Mouse (Mus musculus): ENCODE results near the gene Lrch4. TPM values are rescaled to one million over a fixed set of nuclear protein-coding genes. Genes with fewer than 3 reads are reported as not detected.

Lrch4 gene
- total and polyA plus RNA-seq, 3 experiments, result 20.6 to 192 (median 98.9) TPM

- H3K9me3 ChIP-seq (replicated peaks), result no peaks in the 10 kb centered on the region
- H3K4me1 ChIP-seq (ENCODE audit: insufficient read depth, low read depth, low read length), result peaks cover 67% of the 10 kb centered on the region
- DNase-seq (ENCODE audit: low spot score) (no peak), ATAC-seq (ENCODE audit: extremely low read depth, insufficient number of reproducible peaks, low FRiP score, poor library complexity, severe bottlenecking) (no peak)
- no peaks in the 10 kb centered on the region for H3K27me3 ChIP-seq (ENCODE audit: insufficient read depth, low read length)
- H3K4me3 ChIP-seq (ENCODE audit: low read depth, low read length), result peak overlapping the region; percentile 37; the same call in 1 of the 2 replicates
- TF ChIP-seq TAL1 (conservative IDR thresholded peaks at IDR 0.05; ENCODE audit: low read depth, low read length), result no peak
- peaks cover 18% of the 10 kb centered on the region for H3K36me3 ChIP-seq (replicated peaks)
Observed at GRCm38 (mm10) chr5:137685653-137686052, 56.7 kb downstream of the Lrch4 start.

GRCm38 (mm10) chr5:137686127-137686790 is 57.3 kb downstream of the Lrch4 start:
- peaks cover 64% of the 10 kb centered on the region for H3K4me1 ChIP-seq (ENCODE audit: insufficient read depth, low read depth, low read length)
- peak; percentile 64 for ATAC-seq (ENCODE audit: extremely low read depth, insufficient number of reproducible peaks, low FRiP score, poor library complexity, severe bottlenecking)
- no peaks in the 10 kb centered on the region for H3K9me3 ChIP-seq (replicated peaks)
- DNase-seq (ENCODE audit: low spot score), result peak; percentile 72
- H3K4me3 ChIP-seq (ENCODE audit: low read depth, low read length), result peak overlapping the region; percentile 14; the same call in 1 of the 2 replicates
- TF ChIP-seq CTCF (IDR thresholded peaks at IDR 0.05; ENCODE audit: low read depth, low read length) (no peak), POLR2AphosphoS5 (IDR thresholded peaks at IDR 0.05; ENCODE audit: insufficient replicate concordance, low read depth, low read length) (no peak), GATA2 (IDR thresholded peaks at IDR 0.05; ENCODE audit: borderline replicate concordance, low read depth, low read length) (no peak), TAL1 (conservative IDR thresholded peaks at IDR 0.05; ENCODE audit: low read depth, low read length) (peak; percentile 75), GATA1 (IDR thresholded peaks at IDR 0.05; ENCODE audit: borderline replicate concordance, low read length) (no peak)
- no peaks in the 10 kb centered on the region for H3K27me3 ChIP-seq (ENCODE audit: insufficient read depth, low read length)
- peaks cover 12% of the 10 kb centered on the region for H3K36me3 ChIP-seq (replicated peaks)

- DNase-seq (ENCODE audit: low spot score) (no peak), ATAC-seq (ENCODE audit: extremely low read depth, insufficient number of reproducible peaks, low FRiP score, poor library complexity, severe bottlenecking) (no peak)
- H3K4me3 ChIP-seq (ENCODE audit: low read depth, low read length), result no peak overlapping the region
- TF ChIP-seq POLR2AphosphoS5 (IDR thresholded peaks at IDR 0.05; ENCODE audit: insufficient replicate concordance, low read depth, low read length) (no peak), CTCF (IDR thresholded peaks at IDR 0.05; ENCODE audit: low read depth, low read length) (no peak), TAL1 (conservative IDR thresholded peaks at IDR 0.05; ENCODE audit: low read depth, low read length) (no peak), GATA1 (IDR thresholded peaks at IDR 0.05; ENCODE audit: borderline replicate concordance, low read length) (no peak), GATA2 (IDR thresholded peaks at IDR 0.05; ENCODE audit: borderline replicate concordance, low read depth, low read length) (no peak)
- H3K4me1 ChIP-seq (ENCODE audit: insufficient read depth, low read depth, low read length), result peaks cover 45% of the 10 kb centered on the region
- no peaks in the 10 kb centered on the region for H3K36me3 ChIP-seq (replicated peaks)
- H3K27me3 ChIP-seq (ENCODE audit: insufficient read depth, low read length), result no peaks in the 10 kb centered on the region
- H3K9me3 ChIP-seq (replicated peaks), result no peaks in the 10 kb centered on the region
Observed at GRCm38 (mm10) chr5:137689974-137690373, 61.1 kb downstream of the Lrch4 start.

DNA sequence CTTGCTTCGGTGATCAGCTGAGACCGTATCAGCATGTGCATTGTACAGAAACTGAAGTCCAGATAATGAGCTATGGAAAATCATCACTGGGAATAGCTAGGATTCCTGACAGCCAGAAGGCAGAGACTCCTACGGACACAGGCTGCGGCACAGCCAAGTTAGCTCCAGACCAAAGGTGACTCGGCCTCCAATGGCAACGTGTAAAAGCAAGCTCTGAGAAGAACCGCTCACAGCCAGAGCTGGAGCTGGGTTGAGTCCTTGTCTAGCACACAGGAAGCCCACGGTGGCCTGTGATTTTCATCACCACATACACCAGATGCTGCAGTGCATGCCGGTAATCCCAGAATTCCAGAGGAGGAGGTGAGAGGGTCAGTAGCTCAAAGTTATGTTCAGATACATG is 61.6 kb downstream of the Lrch4 start:
- no peak for DNase-seq (ENCODE audit: low spot score)
- Histone ChIP-seq H3K9me3 (replicated peaks) (no peaks in the 10 kb centered on the region), H3K36me3 (replicated peaks) (no peaks in the 10 kb centered on the region), H3K4me3 (ENCODE audit: low read depth, low read length) (no peak overlapping the region), H3K4me1 (ENCODE audit: insufficient read depth, low read depth, low read length) (peaks cover 39% of the 10 kb centered on the region), H3K27me3 (ENCODE audit: insufficient read depth, low read length) (no peaks in the 10 kb centered on the region)
- TF ChIP-seq GATA1 (IDR thresholded peaks at IDR 0.05; ENCODE audit: borderline replicate concordance, low read length) (no peak), GATA2 (IDR thresholded peaks at IDR 0.05; ENCODE audit: borderline replicate concordance, low read depth, low read length) (no peak), POLR2AphosphoS5 (IDR thresholded peaks at IDR 0.05; ENCODE audit: insufficient replicate concordance, low read depth, low read length) (no peak), TAL1 (conservative IDR thresholded peaks at IDR 0.05; ENCODE audit: low read depth, low read length) (no peak)
- no peak for ATAC-seq (ENCODE audit: extremely low read depth, insufficient number of reproducible peaks, low FRiP score, poor library complexity, severe bottlenecking)

Other genes starting within 250 kb of the Lrch4 start
Only the 20 nearest of the 22 such genes appear.
- not detected in 2 replicates for gene Zan, start 152.1 kb upstream of the Lrch4 start, total RNA-seq (2014; fragmentation: Nextera tagmentation)
- 0.12 and 0.22 TPM in 2 replicates for gene Zan, start 152.1 kb upstream of the Lrch4 start, total RNA-seq (2017)
- gene Zan, start 152.1 kb upstream of the Lrch4 start, polyA plus RNA-seq (2012), result 0.02 TPM in 1 of 2 replicates, not detected in the other
- 9.0 and 14.1 TPM in 2 replicates for gene Pop7, start 126.6 kb upstream of the Lrch4 start, total RNA-seq (2014; fragmentation: Nextera tagmentation)
- gene Pop7, start 126.6 kb upstream of the Lrch4 start, total RNA-seq (2017), result 29.3 and 33.2 TPM in 2 replicates
- gene Pop7, start 126.6 kb upstream of the Lrch4 start, polyA plus RNA-seq (2012), result 39.8 and 55.7 TPM in 2 replicates
- 23.2 and 30.3 TPM in 2 replicates for gene Gigyf1, start 110.6 kb upstream of the Lrch4 start, total RNA-seq (2014; fragmentation: Nextera tagmentation)
- 6.8 and 7.0 TPM in 2 replicates for gene Gigyf1, start 110.6 kb upstream of the Lrch4 start, total RNA-seq (2017)
- gene Gigyf1, start 110.6 kb upstream of the Lrch4 start, polyA plus RNA-seq (2012), result 49.0 and 50.4 TPM in 2 replicates
- not detected in 2 replicates for gene Epo, start 95.9 kb upstream of the Lrch4 start, total RNA-seq (2014; fragmentation: Nextera tagmentation)
- gene Epo, start 95.9 kb upstream of the Lrch4 start, total RNA-seq (2017), result not detected in 2 replicates
- gene Epo, start 95.9 kb upstream of the Lrch4 start, polyA plus RNA-seq (2012), result not detected in 2 replicates
- 229 and 302 TPM in 2 replicates for gene Gnb2, start 95.6 kb upstream of the Lrch4 start, total RNA-seq (2014; fragmentation: Nextera tagmentation)
- 255 and 347 TPM in 2 replicates for gene Gnb2, start 95.6 kb upstream of the Lrch4 start, total RNA-seq (2017)
- gene Gnb2, start 95.6 kb upstream of the Lrch4 start, polyA plus RNA-seq (2012), result 501 and 571 TPM in 2 replicates
- not detected in 2 replicates for gene Actl6b, start 75.6 kb upstream of the Lrch4 start, total RNA-seq (2014; fragmentation: Nextera tagmentation)
- gene Actl6b, start 75.6 kb upstream of the Lrch4 start, total RNA-seq (2017), result 0.11 TPM in 1 of 2 replicates, not detected in the other
- not detected in 2 replicates for gene Actl6b, start 75.6 kb upstream of the Lrch4 start, polyA plus RNA-seq (2012)
- gene Tfr2, start 59.3 kb upstream of the Lrch4 start, total RNA-seq (2014; fragmentation: Nextera tagmentation), result 193 and 194 TPM in 2 replicates
- gene Tfr2, start 59.3 kb upstream of the Lrch4 start, total RNA-seq (2017), result 52.6 and 67.3 TPM in 2 replicates
- gene Tfr2, start 59.3 kb upstream of the Lrch4 start, polyA plus RNA-seq (2012), result 87.3 and 117 TPM in 2 replicates
- gene Mospd3, start 28.1 kb upstream of the Lrch4 start, total RNA-seq (2014; fragmentation: Nextera tagmentation), result 58.9 and 61.2 TPM in 2 replicates
- 3.8 and 5.4 TPM in 2 replicates for gene Mospd3, start 28.1 kb upstream of the Lrch4 start, total RNA-seq (2017)
- 316 and 504 TPM in 2 replicates for gene Mospd3, start 28.1 kb upstream of the Lrch4 start, polyA plus RNA-seq (2012)
- not detected in 2 replicates for gene Pcolce, start 15.3 kb upstream of the Lrch4 start, total RNA-seq (2014; fragmentation: Nextera tagmentation)
- 0.16 and 0.23 TPM in 2 replicates for gene Pcolce, start 15.3 kb upstream of the Lrch4 start, total RNA-seq (2017)
- gene Pcolce, start 15.3 kb upstream of the Lrch4 start, polyA plus RNA-seq (2012), result 0.08 and 0.17 TPM in 2 replicates
- gene Fbxo24, start 119 bp upstream of the Lrch4 start, total RNA-seq (2014; fragmentation: Nextera tagmentation), result not detected in 2 replicates
- gene Fbxo24, start 119 bp upstream of the Lrch4 start, total RNA-seq (2017), result 0.06 and 0.11 TPM in 2 replicates
- gene Fbxo24, start 119 bp upstream of the Lrch4 start, polyA plus RNA-seq (2012), result 0.05 and 0.06 TPM in 2 replicates
- gene Gm20605, start 54 bp downstream of the Lrch4 start, total RNA-seq (2014; fragmentation: Nextera tagmentation), result 27.2 and 44.5 TPM in 2 replicates
- 9.5 and 11.4 TPM in 2 replicates for gene Gm20605, start 54 bp downstream of the Lrch4 start, total RNA-seq (2017)
- 11.0 and 14.5 TPM in 2 replicates for gene Gm20605, start 54 bp downstream of the Lrch4 start, polyA plus RNA-seq (2012)
- 39.2 and 56.5 TPM in 2 replicates for gene Sap25, start 12.2 kb downstream of the Lrch4 start, total RNA-seq (2014; fragmentation: Nextera tagmentation)
- 7.9 and 10.5 TPM in 2 replicates for gene Sap25, start 12.2 kb downstream of the Lrch4 start, total RNA-seq (2017)
- gene Sap25, start 12.2 kb downstream of the Lrch4 start, polyA plus RNA-seq (2012), result 41.8 and 58.3 TPM in 2 replicates
- gene Irs3, start 16.6 kb downstream of the Lrch4 start, total RNA-seq (2014; fragmentation: Nextera tagmentation), result not detected in 2 replicates
- 0.11 and 0.12 TPM in 2 replicates for gene Irs3, start 16.6 kb downstream of the Lrch4 start, total RNA-seq (2017)
- not detected in 2 replicates for gene Irs3, start 16.6 kb downstream of the Lrch4 start, polyA plus RNA-seq (2012)
- gene Agfg2, start 55.6 kb downstream of the Lrch4 start, total RNA-seq (2014; fragmentation: Nextera tagmentation), result 20.2 and 47.1 TPM in 2 replicates
- gene Agfg2, start 55.6 kb downstream of the Lrch4 start, total RNA-seq (2017), result 25.0 and 26.1 TPM in 2 replicates
- 102 and 115 TPM in 2 replicates for gene Agfg2, start 55.6 kb downstream of the Lrch4 start, polyA plus RNA-seq (2012)
- gene Nyap1, start 112.5 kb downstream of the Lrch4 start, total RNA-seq (2014; fragmentation: Nextera tagmentation), result 0.90 and 1.0 TPM in 2 replicates
- gene Nyap1, start 112.5 kb downstream of the Lrch4 start, total RNA-seq (2017), result 0.38 and 0.70 TPM in 2 replicates
- gene Nyap1, start 112.5 kb downstream of the Lrch4 start, polyA plus RNA-seq (2012), result 2.8 and 3.0 TPM in 2 replicates
- gene Tsc22d4, start 116.6 kb downstream of the Lrch4 start, total RNA-seq (2014; fragmentation: Nextera tagmentation), result 90.8 and 114 TPM in 2 replicates
- gene Tsc22d4, start 116.6 kb downstream of the Lrch4 start, total RNA-seq (2017), result 74.5 and 93.5 TPM in 2 replicates
- 404 and 491 TPM in 2 replicates for gene Tsc22d4, start 116.6 kb downstream of the Lrch4 start, polyA plus RNA-seq (2012)
- 202 and 204 TPM in 2 replicates for gene Ppp1r35, start 149.7 kb downstream of the Lrch4 start, total RNA-seq (2014; fragmentation: Nextera tagmentation)
- 28.2 and 35.6 TPM in 2 replicates for gene Ppp1r35, start 149.7 kb downstream of the Lrch4 start, total RNA-seq (2017)
- 121 and 153 TPM in 2 replicates for gene Ppp1r35, start 149.7 kb downstream of the Lrch4 start, polyA plus RNA-seq (2012)
- gene Mepce, start 158.5 kb downstream of the Lrch4 start, total RNA-seq (2014; fragmentation: Nextera tagmentation), result 51.3 and 53.9 TPM in 2 replicates
- gene Mepce, start 158.5 kb downstream of the Lrch4 start, total RNA-seq (2017), result 22.3 and 27.8 TPM in 2 replicates
- gene Mepce, start 158.5 kb downstream of the Lrch4 start, polyA plus RNA-seq (2012), result 173 and 216 TPM in 2 replicates
- gene Zcwpw1, start 158.7 kb downstream of the Lrch4 start, total RNA-seq (2014; fragmentation: Nextera tagmentation), result 8.4 and 9.9 TPM in 2 replicates
- gene Zcwpw1, start 158.7 kb downstream of the Lrch4 start, total RNA-seq (2017), result 10.5 and 12.9 TPM in 2 replicates
- gene Zcwpw1, start 158.7 kb downstream of the Lrch4 start, polyA plus RNA-seq (2012), result 0.15 and 0.34 TPM in 2 replicates
- not detected in 2 replicates for gene Pilra, start 207.2 kb downstream of the Lrch4 start, total RNA-seq (2014; fragmentation: Nextera tagmentation)
- 3.4 and 5.1 TPM in 2 replicates for gene Pilra, start 207.2 kb downstream of the Lrch4 start, total RNA-seq (2017)
- gene Pilra, start 207.2 kb downstream of the Lrch4 start, polyA plus RNA-seq (2012), result 0.02 TPM in 1 of 2 replicates, not detected in the other